Mouse (Mus musculus) hindbrain, embryonic 14.5 days (tissue): ENCODE data around the gene Fam19a5. TPM values are rescaled to one million over a fixed set of nuclear protein-coding genes. Genes with fewer than 3 reads are reported as not detected.

ENCODE experiments used
- microRNA-seq: library from miRNA; unstranded; fragments of <30 nt; microRNA quantifications from one replicate; pipeline ENCODE4, GENCODE M21; 2016
- polyA plus RNA-seq: library from polyadenylated mRNA; unstranded; fragments of >200 nt; fragmentation: Nextera tagmentation; extraction: Ambion mirVana; gene quantifications from 2 replicates; pipeline ENCODE4 v1.2.1, GENCODE M21; 2014

Gene Fam19a5
- polyA plus RNA-seq, 1 experiment from 2014 or later = 27.6 TPM

Small RNAs within 50 kb of the gene (microRNA-seq; reads per million reads assigned to microRNA genes)
- not detected for gene Mir6393
